Mouse (Mus musculus): Measurements from ENCODE around the gene Skint8. TPM values are rescaled to one million over a fixed set of nuclear protein-coding genes. Genes with fewer than 3 reads are reported as not detected.
"Not testable (repeated sequence)": the region's sequence is repeated elsewhere in the genome, so short reads cannot be mapped to it uniquely, and the experiment has no call there.

Gene Skint8
- total RNA-seq (2021), result not detected

GRCm38 (mm10) chr4:111919092-111919491 is at the start of gene Skint8:
Gene Skint8, plus strand, starts transcription at chr4:111919392.
- DNase-seq (ENCODE audit: low spot score), result no peak
- intact Hi-C loops (cut with DNase I), result no loop called here

GRCm38 (mm10) chr4:111880112-111880875 is 38.9 kb upstream of the Skint8 start:
- intact Hi-C loops (cut with DNase I), result loop anchor here (10.0 kb wide), 1 partner anchor 1825 kb away; no protein-coding TSS in a partner anchor

GRCm38 (mm10) chr4:111883543-111883942 is 35.6 kb upstream of the Skint8 start:
- intact Hi-C loops (cut with DNase I), result loop anchor here (10.0 kb wide), 1 partner anchor 1829 kb away; no protein-coding TSS in a partner anchor
- no peak for DNase-seq (ENCODE audit: low spot score)

More at GRCm38 (mm10) chr4:111880112-111880875, 38.9 kb upstream of the Skint8 start:
- DNase-seq (ENCODE audit: low spot score), result no peak

- DNase-seq (ENCODE audit: low spot score), result no peak
- intact Hi-C loops (cut with DNase I), result loop anchor here (10.0 kb wide), 1 partner anchor 1831 kb away; no protein-coding TSS in a partner anchor
Measured at GRCm38 (mm10) chr4:111886018-111886417, 33.2 kb upstream of the Skint8 start.

DNA sequence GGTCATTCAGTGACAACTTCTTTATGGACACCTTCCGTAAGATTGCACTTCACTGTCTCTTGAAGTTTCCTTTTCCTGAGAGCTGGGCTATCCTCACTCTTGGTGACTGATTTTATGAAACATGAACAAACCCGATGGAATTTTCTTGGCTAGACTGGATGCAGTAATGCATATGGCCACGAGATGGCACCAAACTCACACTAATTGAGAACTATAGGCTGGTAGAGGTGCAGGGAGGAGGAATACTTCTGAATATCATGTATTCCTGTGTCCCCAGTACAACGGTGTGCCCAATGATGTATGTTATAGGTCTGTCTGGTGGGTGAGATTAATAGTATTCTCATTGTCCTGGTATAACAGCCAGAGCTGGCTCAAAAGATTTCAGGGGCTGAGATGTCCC is 32.6 kb upstream of the Skint8 start:
- intact Hi-C loops (cut with DNase I), result loop anchor here (10.0 kb wide), 1 partner anchor 1832 kb away; no protein-coding TSS in a partner anchor
- DNase-seq (ENCODE audit: low spot score), result no peak

DNA sequence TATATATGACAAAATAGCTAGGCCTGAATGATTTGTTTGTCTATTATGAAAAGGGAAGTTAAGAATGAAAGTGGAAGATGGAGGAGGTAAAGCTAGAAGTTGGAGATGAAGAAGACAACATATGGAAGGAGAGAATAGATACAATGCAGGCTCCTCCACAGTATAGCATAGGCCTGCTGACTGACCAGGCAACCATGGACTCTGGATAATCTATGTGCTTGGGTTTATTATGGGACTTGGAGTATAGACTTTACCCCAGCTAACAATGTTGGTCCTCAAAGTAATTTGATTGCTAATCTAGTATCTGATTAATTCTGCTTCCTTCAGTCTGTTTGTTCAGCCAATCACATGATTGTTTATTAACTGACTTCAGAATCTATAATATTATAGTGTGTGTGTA is 27.1 kb upstream of the Skint8 start:
- intact Hi-C loops (cut with DNase I), result no loop called here
- DNase-seq (ENCODE audit: low spot score), result no peak

DNA sequence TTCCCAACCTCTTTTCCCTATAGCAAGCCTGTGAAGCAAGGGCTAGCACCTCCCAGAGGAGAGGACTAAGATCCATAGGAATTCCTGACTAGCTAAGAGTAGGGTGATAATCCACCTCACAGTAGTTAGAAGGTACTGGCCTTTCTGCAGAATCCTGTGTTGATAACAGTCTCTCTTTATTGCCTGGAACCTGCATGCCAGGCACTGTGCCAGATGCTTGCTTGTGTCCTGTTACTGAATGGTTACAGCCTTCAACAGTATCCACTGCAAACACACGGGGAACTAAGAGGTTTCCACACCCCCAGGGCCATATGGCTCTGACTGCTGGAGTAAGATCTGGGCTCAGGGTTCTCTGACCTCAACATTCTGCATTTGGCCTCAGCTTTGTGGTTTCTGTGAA is 21.4 kb upstream of the Skint8 start:
- intact Hi-C loops (cut with DNase I), result no loop called here
- DNase-seq (ENCODE audit: low spot score), result no peak

- DNase-seq (ENCODE audit: low spot score), result no peak
- intact Hi-C loops (cut with DNase I), result no loop called here
Measured at GRCm38 (mm10) chr4:111898566-111898965, 20.6 kb upstream of the Skint8 start.

GRCm38 (mm10) chr4:111900491-111900890 is 18.7 kb upstream of the Skint8 start:
- not testable (repeated sequence) for DNase-seq (ENCODE audit: low spot score)

DNA sequence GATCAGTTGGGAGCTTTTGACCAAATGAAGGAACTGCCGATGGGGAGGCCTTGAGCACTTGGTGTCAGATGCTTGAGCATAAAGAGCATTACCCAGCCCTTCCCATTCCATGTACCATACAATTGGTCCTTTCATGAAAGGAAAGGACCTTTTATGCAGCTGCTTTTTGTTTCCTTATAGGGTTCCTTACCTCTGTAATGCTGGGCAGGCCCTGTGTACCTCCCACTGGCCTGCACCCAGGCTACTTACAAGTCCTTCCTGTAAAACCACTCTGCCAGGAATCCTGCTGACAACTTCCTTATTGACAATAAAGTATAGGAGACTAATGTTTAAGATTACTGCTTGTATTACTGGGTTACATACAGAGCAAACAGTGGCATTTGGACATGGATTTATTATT is 17.7 kb upstream of the Skint8 start:
- intact Hi-C loops (cut with DNase I), result no loop called here
- DNase-seq (ENCODE audit: low spot score), result no peak

More at GRCm38 (mm10) chr4:111900491-111900890, 18.7 kb upstream of the Skint8 start:
- intact Hi-C loops (cut with DNase I), result not testable (repeated sequence)

GRCm38 (mm10) chr4:111902775-111903174 is 16.4 kb upstream of the Skint8 start, which contains the start of gene Slc5a9:
Gene Slc5a9, minus strand, starts transcription at chr4:111902918.
- DNase-seq (ENCODE audit: low spot score), result no peak

DNA sequence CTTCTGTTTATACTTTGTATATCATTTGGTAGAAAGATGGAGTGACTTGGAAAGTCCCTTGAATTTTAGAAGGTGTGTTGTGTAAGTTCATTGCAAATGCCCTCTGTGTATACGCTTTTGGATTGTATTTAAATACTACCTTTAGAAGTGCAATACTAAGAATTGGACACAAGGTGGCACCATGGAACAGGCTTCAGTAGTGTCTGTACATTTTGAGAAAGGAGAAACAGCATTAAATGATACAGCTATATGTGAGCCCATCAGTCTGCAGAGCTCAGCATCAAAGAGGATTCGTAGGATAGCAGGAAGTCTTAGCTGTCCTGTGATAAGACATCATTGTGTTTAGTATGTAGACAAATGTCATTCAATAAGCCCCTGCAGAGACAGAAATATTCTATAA is 11.3 kb upstream of the Skint8 start:
- no peak for DNase-seq (ENCODE audit: low spot score)
- intact Hi-C loops (cut with DNase I), result loop anchor here (5.0 kb wide), 1 partner anchor 49 kb away; no protein-coding TSS in a partner anchor

More at GRCm38 (mm10) chr4:111902775-111903174, 16.4 kb upstream of the Skint8 start, which contains the start of gene Slc5a9:
- intact Hi-C loops (cut with DNase I), result no loop called here

DNA sequence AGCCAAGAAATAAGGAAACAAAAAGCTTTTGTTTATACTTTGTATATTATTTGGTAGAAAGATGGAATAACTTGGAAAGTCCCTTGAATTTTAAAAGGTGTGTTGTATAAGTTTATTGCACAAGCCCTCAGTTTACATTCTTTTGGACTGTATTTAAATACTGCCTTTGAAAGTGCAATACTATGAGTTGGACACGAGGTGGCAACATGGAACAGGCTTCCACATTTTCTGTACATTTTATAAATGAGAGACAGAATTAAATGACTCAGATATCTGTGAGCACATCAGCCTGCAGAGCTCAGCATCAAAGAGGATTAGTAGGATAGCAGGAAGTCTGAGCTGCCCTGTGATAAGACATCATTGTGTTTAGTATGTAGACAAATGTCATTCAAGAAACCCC is 42.1 kb downstream of the Skint8 start:
- intact Hi-C loops (cut with DNase I), result no loop called here
- no peak for DNase-seq (ENCODE audit: low spot score)

DNA sequence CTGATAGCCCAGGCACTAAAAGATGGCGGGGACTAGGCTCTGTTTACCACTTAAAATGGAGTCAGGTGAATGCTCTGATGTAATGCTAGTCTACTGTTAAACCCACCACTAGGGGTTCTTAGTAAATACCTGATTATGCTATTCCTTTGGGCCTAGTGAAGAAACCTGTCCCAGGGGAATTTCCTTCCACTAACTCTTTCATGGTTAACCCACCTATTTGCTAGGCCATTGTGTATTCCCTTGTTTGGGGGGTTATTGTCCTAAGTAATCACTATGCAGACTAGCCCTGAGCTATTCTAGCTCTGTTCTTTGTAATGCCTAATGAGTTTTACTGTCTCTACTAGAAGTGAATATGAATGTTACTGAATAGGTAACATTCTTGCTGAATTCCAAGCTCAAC is 44.0 kb downstream of the Skint8 start:
- intact Hi-C loops (cut with DNase I); DNase-seq (ENCODE audit: low spot score): not testable (repeated sequence)

DNA sequence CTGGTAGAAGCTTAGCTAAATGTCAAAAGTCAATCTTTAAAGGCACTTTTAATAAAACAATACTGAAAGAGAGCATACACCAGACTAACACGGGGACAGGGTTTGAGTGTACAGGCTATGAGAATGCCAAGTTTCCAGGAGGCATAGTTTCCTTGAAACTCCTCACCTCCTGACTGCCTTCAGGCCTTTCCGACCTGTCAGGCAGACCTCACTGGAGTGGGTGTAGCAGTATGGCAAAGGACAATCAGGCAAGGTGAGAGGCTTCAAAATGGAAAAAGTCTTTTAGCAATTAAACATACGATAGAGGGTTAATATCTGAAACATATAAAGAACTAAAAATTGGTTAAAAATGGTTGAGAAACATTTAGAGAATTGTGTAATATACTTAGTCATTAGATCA is 44.5 kb downstream of the Skint8 start:
- DNase-seq (ENCODE audit: low spot score), result no peak

DNA sequence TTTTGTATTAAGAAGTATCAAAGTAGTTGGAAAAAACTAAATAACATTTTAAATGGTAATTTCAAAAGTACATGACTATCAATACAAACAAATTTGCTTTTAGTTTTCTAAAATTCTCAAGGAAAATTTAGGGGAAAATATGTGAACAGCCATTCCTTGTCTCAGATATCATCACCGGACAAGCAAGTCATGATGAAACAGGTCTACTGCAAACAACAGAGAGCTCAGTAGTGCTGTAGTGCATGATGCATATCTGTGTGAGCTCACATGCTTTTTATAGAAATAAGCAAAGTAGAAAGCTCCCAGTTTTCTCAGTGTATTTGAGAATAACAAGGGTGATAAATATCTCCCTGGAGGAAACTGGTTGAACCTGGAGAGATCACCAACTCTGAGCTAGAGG is 53.4 kb downstream of the Skint8 start, which contains the start of gene Skint7:
Skint7 (plus strand) TSS at position 301 of the 400 bp plus-strand sequence.
- intact Hi-C loops (cut with DNase I), result no loop called here
- DNase-seq (ENCODE audit: low spot score), result no peak

More for the DNA sequence above, 44.5 kb downstream of the Skint8 start:
- intact Hi-C loops (cut with DNase I), result no loop called here

Other genes with a start within 250 kb of the Skint8 start
- gene Spata6, start 199.4 kb upstream of the Skint8 start, total RNA-seq (2021), result 10 to 100 TPM in 1 of 2 experiments, 1 to 10 TPM in 1; 8.9 to 10.8 TPM
- gene Slc5a9, start 16.5 kb upstream of the Skint8 start, total RNA-seq (2021), result not detected
- not detected for gene Skint7, start 53.5 kb downstream of the Skint8 start, total RNA-seq (2021)
- not detected for gene Skint1, start 86.9 kb downstream of the Skint8 start, total RNA-seq (2021)
- gene Skint4, start 152.6 kb downstream of the Skint8 start, total RNA-seq (2021), result not detected